Mouse (Mus musculus) kidney, adult 18-20 months (tissue): Measurements from ENCODE around the gene Prkar2b.
A peak's percentile ranks its signal among the peaks of the same experiment; 100 is the strongest.

Experiments
- DNase-seq: peaks from one replicate; pipeline ENCODE4 v3.0.0; 2021

Gene Prkar2b

DNA sequence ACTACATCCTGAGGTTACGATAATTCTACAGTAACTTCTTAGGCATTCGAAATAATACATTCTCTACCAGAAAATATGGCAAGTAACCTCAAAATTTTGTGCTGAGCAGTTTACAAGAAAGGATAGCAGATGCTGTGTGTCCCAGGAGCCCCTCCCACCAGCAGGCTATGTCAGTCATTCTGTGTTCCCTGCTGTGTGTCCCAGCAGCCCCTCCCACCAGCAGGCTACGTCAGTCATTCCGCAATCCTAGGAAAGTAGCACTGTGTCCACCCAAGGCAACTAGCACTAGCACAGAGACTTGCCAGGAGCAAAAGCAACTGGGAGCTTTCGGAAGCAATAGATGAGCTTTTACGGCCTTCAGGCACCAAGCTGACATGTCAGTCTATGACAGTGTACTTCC is 97.0 kb downstream of the Prkar2b start:
- no peak for DNase-seq

DNA sequence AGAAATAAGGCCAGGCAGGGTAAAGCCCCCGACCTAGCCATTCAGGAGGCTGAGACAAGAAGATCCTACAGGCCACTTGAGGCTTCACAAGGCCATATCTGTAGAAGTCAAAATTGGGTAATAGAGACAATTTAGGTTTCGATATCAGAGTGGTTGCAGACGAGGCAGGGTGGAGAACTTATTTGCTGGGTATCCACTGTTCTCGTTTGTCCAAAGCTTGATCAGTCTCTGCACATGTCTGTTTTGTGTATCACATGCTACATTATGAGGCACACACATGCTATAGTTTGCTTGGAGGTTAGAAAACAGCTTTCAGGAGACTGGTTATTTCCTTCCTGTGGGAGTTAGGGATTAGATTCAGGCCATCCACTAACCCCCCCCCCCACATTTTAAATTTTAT is 105.3 kb downstream of the Prkar2b start:
- DNase-seq, result no peak

- DNase-seq, result no peak
Measured at GRCm38 (mm10) chr12:31950659-31951031, 110.5 kb downstream of the Prkar2b start.

- peak; percentile 98 for DNase-seq
Measured at GRCm38 (mm10) chr12:31949759-31950658, 111.1 kb downstream of the Prkar2b start, which contains the start of gene Hbp1. Gene Hbp1, minus strand, starts transcription at chr12:31950535.

DNA sequence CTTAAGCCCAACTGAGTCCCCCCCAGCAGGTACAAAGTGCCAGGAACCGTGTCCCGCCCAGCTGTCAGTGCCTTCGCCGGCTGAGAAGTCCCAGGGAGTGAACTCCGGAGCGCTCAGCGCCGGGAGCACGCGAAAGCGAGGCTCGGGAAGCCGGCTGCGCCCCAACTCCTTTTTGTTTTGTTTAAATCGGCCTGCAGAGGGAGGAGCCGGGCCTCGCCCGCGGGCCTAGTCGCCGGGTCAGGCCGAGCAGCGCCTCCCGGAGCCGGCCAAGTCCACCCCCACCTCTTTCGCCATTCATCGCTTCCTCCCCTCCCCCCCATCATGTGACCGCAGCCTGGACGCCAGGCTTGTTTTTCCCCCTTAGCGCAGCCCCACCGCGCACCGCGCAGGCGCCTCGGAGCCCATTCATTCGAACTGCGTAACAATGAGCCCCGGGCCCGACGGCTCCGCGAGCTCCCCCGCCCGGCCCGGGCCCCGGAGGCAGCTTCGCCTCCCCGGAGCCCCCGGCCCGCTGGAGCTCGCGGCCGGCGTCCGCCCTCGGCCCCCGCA is 111.8 kb downstream of the Prkar2b start:
- DNase-seq, result peak; percentile 93

GRCm38 (mm10) chr12:31948101-31949000 is 112.7 kb downstream of the Prkar2b start:
- no peak for DNase-seq

DNA sequence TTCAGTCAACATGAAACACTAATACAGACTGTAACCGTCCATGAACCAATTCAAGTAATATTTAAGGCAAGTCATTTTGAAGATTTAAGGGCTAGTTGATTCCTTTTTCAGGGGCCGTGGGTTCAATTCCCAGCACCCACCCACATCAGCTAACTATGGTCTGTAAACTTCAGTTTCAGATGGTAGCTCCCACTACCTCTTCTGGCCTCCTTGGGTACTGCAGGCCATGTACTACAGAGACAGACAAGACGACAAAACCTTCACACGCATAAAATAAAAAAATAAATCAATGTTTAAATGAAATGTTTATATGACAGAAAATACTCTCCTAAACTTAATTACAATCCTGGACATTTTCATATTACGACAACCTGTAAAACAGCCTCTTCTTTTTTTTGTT is 113.6 kb downstream of the Prkar2b start:
- DNase-seq, result no peak

DNA sequence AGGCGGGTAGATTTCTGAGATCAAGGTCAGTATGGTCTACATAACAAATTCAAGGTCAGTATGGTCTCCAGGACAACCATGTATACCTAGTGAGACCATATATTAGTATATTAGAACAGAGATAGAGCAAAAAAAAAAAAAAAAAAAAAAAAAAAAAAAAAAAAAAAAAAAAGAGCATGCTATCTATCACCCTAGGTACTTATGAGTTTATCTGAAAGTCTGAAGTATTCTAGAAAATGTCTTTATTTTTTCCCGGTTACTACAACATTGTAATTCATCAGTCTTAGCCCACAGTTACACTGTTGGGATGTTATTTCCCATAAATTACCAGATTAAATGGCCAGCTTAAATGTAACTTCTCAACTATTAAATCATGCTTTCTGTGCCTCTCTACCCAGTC is 116.7 kb downstream of the Prkar2b start:
- no peak for DNase-seq

DNA sequence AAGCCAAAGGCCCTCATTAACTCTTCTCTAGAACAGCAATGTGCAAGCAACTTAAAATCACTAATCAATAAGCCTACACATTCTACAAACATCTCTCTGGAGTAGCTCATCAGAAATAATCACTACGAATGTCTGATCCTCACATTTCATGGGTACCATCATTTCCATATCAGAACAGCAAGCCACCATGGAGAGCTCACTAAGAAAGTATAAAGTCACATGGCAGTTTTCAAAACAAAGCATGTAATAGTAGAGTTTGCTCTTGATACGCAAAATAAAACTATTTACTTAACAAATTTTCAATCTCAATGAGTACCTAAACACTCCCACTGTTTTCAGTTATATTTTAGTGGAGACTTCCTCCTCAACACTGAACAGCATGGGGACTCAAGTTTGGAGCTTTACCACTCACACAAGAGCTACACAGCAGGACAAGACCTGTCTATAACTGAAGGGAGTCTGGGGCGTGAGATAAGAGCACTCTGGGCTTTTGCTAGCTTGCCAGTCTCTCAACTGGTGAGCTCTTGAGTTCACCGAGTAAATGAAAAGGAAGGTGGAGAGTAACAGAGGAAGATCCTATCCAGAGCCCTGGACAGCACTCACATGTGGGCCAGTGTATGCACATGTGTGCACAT is 118.0 kb downstream of the Prkar2b start:
- DNase-seq, result no peak

- DNase-seq, result no peak
Measured at GRCm38 (mm10) chr12:31939026-31939425, 122.1 kb downstream of the Prkar2b start.

GRCm38 (mm10) chr12:31938391-31938997 is 122.6 kb downstream of the Prkar2b start:
- DNase-seq, result no peak

DNA sequence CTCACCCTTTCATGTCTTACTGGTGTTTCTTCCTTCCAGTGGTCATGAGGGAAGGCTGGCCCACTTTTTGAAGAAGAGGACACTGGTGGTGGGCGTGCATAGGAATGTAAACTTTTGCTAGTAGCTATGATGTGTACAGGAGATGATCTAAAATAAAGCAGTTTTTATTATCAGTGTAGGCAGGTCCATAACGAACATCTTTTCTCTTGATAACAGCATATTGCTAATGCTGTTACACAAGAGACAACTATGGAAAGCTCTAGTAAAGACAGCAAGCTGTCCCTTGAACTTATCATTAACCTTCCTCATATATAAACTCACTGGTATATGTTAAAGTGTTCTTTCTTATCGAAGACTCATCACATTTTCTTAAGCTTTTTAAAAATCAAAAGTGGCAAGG is 123.5 kb downstream of the Prkar2b start:
- no peak for DNase-seq

DNA sequence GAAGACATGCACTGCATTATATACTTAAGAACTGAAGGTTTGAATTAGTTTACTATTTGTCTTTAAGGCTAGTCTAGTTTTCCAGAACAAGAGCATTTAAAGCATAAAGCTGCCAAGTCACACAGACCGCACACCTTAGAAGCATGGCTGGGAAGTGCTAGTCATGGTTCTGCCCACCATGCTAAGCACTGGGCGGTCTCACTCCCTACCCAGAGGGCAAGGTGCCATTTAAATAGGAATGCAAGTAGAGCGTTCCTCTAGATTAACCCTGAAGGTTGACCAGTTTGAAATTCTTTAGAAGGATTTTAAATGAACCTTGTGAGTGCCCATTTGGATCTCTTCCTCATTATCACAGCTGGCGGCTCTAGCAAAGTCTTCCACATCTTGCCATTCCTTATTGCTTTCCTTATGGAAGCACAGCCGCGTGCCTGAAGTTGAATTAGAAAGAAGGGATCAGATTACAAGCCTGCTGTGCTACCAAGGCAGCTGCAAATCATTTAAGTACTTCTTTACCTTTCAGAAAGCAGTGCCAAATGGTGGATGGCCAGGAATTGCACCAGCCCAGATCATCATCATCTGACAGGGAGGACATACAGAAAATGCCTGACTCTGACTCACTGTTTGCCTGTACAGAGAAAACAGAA is 124.3 kb downstream of the Prkar2b start:
- DNase-seq, result no peak

GRCm38 (mm10) chr12:31931818-31932217 is 129.3 kb downstream of the Prkar2b start:
- no peak for DNase-seq

DNA sequence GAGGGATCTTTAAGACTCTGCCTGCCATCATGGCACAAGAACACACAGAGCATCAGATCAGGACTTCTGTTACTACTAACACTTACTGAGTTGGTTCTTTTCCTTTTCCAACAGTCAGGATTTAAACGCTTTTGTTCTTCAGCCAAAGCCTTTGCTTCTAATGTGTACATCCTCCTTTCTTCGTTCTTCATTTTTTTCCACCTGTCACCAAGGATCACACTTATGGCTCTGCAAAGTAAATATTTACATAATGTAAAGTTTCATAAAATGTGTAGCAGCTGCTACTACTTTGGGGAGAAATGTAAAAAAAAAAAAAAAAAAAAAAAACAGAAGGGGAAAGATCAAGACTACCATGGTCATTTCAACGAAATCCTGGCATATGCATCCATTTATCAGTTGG is 132.6 kb downstream of the Prkar2b start:
- no peak for DNase-seq

- DNase-seq, result peak; percentile 59
Measured at GRCm38 (mm10) chr12:31926661-31927061, 134.4 kb downstream of the Prkar2b start.

DNA sequence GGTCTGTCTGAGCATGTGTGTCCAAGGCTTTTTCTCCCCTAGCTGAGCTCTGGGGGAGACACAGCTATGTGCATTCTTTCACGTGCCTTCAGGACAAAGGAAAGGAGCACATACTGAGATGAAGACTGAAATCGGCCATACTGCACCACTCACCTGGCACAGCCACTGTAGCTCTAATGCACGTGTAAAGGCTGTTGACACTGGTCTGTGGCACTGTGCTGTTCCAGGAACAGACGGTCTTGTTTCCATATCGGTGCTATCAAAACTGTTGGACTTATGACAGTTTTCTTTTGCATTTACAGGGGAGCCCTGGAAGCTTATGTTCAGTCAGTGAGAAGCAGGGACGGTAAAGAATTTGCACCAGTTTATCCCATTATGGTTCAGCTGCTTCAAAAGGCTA is 135.8 kb downstream of the Prkar2b start:
- DNase-seq, result no peak

DNA sequence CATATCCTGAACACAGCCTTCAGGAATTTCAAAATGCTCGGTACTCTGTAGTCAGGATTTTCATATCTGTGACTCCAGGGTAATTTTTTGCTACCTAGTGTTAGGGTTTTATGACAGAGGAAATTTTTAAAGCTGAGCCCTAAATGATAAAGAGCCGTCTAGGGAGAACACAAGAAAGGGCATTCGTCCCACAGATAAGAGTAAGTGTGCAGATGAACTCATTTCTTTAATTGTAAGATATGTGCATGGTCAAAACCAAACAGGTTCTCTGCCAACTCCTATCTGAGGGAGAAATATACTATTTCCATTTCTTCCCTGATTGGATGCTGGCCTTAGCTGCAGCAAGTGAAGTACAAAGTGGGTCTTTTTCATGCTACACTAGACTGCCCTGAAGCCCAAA is 137.0 kb downstream of the Prkar2b start:
- DNase-seq, result no peak

DNA sequence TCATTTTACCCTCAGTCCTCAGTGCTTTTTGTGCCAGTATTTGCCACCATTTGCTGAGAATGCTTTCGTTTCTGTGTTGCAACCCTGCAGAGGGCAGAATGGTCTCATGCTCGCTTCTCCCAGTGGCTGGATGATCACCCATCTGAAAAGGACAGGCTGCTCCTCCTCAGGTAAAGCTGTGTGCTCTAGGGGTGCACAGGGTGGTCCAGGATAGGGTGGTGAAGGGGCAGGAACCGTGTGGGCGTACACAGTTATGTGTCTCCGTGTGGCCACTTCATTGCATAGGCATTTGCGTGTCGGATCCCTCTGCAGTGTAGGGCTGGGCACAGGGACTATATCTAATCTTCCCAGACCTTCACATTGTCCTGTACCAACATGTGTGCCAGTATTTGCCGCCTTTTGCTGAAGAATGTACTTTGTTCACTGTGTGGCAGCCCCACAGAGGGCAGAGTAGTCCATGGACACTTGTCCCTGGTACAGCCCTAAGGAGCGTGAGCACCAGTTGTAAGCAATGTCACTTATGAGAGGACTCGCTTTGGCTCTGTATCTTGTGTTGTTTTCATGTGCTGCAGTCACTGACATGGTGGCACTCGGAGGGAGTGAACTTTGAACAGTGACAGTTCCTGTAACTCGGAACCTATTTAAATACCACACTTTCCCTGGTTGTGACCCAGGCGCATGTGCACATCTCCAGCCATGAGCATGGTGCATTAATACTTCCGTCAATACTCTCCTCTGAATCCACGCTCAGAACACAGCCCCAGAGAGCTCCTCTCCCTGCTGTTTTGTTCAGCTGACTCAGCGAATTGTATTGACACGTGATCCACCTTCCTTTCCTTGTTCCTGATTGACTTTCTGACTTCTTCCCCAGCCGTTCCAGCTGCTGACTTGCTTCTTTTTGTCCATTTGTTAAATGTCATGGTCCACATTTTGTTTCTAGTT is 140.4 kb downstream of the Prkar2b start:
- peak; percentile 20 for DNase-seq

DNA sequence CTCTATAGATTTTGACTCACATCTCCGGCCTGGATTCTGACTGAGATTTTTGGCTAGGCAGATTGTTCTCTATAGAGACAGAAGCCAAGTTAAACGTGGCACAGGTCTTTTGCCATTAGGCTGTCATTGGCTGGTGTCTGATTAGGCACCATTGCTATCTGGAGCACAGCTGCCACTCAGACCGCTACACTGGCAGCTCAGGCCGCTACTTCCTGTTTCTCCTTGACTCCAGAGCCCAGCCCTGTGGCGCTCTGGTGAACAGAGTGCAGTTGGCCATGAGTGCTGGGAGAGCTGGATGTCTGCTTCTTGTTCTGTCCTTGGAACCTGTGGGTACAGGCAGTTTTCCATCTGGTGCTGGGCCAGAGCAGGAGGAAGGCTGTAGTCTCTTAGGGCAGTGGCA is 143.9 kb downstream of the Prkar2b start:
- no peak for DNase-seq

GRCm38 (mm10) chr12:31916691-31917090 is 144.4 kb downstream of the Prkar2b start:
- no peak for DNase-seq
